Mouse (Mus musculus): ENCODE measurements at regions not wholly inside any gene's neighbourhood (a gene's known extent, or its start where the extent isn't known, plus 50 kb on each side); places are given as distances from the start of the nearest gene placed in this dataset.

- DNase-seq (ENCODE audit: low read depth, low spot score) = no peak
- no peaks in the 10 kb centered on the region for H3K36me3 ChIP-seq (ENCODE audit: control insufficient read depth in 1 of 2, insufficient read depth in 2 of 2, low read length in 2 of 2)
- no peaks in the 10 kb centered on the region for H3K4me1 ChIP-seq (ENCODE audit: control insufficient read depth in 1 of 2, insufficient read depth in 2 of 2, low read length in 2 of 2)
- no peak overlapping the region for H3K9ac ChIP-seq (ENCODE audit: control insufficient read depth, low read depth, low read length, poor library complexity, severe bottlenecking)
- H3K9me3 ChIP-seq (replicated peaks; ENCODE audit: insufficient read depth, low read length) = no peaks in the 10 kb centered on the region
- no peaks in the 10 kb centered on the region for H3K79me2 ChIP-seq (ENCODE audit: control insufficient read depth, insufficient read depth, low read length, poor library complexity)
- no peaks in the 10 kb centered on the region for H3K27me3 ChIP-seq (ENCODE audit: control insufficient read depth in 1 of 2, insufficient read depth in 2 of 2, low read length in 2 of 2)
- no peak for TF ChIP-seq SMC3 (IDR thresholded peaks at IDR 0.05; ENCODE audit: low read depth, low read length)
- TF ChIP-seq JUND (IDR thresholded peaks at IDR 0.05; ENCODE audit: low read depth, low read length) = no peak
- no peak for TF ChIP-seq UBTF (IDR thresholded peaks at IDR 0.05; ENCODE audit: borderline replicate concordance, insufficient read depth, low read depth, low read length)
- no peak for TF ChIP-seq TCF12 (IDR thresholded peaks at IDR 0.05; ENCODE audit: low read depth, low read length)
- no peak for TF ChIP-seq HCFC1 (IDR thresholded peaks at IDR 0.05; ENCODE audit: low read depth, low read length)
- no peak for TF ChIP-seq BHLHE40 (IDR thresholded peaks at IDR 0.05; ENCODE audit: borderline replicate concordance, low read depth, low read length)
- TF ChIP-seq MYB (IDR thresholded peaks at IDR 0.05; ENCODE audit: low read depth, low read length) = no peak
- no peak overlapping the region for H3K27ac ChIP-seq (ENCODE audit: control insufficient read depth, low read depth, low read length)
- no peak overlapping the region for H3K4me3 ChIP-seq (ENCODE audit: control insufficient read depth in 1 of 2, insufficient read depth in 1 of 2, low read depth in 2 of 2, low read length in 2 of 2)
Observed at GRCm38 (mm10) chr16:25580216-25580615, 103.3 kb upstream of the Trp63 start.

GRCm38 (mm10) chr16:25584337-25585069, 99.1 kb upstream of the Trp63 start:
- H3K79me2 ChIP-seq (ENCODE audit: control insufficient read depth, insufficient read depth, low read length, poor library complexity) = no peaks in the 10 kb centered on the region
- no peak overlapping the region for H3K27ac ChIP-seq (ENCODE audit: control insufficient read depth, low read depth, low read length)
- no peak overlapping the region for H3K9ac ChIP-seq (ENCODE audit: control insufficient read depth, low read depth, low read length, poor library complexity, severe bottlenecking)
- no peaks in the 10 kb centered on the region for H3K4me1 ChIP-seq (ENCODE audit: control insufficient read depth in 1 of 2, insufficient read depth in 2 of 2, low read length in 2 of 2)
- no peak for DNase-seq (ENCODE audit: low read depth, low spot score)
- no peaks in the 10 kb centered on the region for H3K27me3 ChIP-seq (ENCODE audit: control insufficient read depth in 1 of 2, insufficient read depth in 2 of 2, low read length in 2 of 2)
- TF ChIP-seq BHLHE40 (IDR thresholded peaks at IDR 0.05; ENCODE audit: borderline replicate concordance, low read depth, low read length) (no peak), ZC3H11A (IDR thresholded peaks at IDR 0.05; ENCODE audit: low read depth, low read length) (no peak), NRF1 (IDR thresholded peaks at IDR 0.05; ENCODE audit: insufficient read depth, low read depth, low read length, poor library complexity, severe bottlenecking) (no peak), TBP (IDR thresholded peaks at IDR 0.05; ENCODE audit: low read depth, low read length) (no peak), KAT2A (conservative IDR thresholded peaks at IDR 0.05; ENCODE audit: low read depth, low read length) (no peak), MAFK (IDR thresholded peaks at IDR 0.05; ENCODE audit: borderline replicate concordance, low read depth, low read length) (no peak), MXI1 (IDR thresholded peaks at IDR 0.05; ENCODE audit: low read depth, low read length) (no peak)
- H3K4me3 ChIP-seq (ENCODE audit: control insufficient read depth in 1 of 2, insufficient read depth in 1 of 2, low read depth in 2 of 2, low read length in 2 of 2) = no peak overlapping the region
- no peaks in the 10 kb centered on the region for H3K36me3 ChIP-seq (ENCODE audit: control insufficient read depth in 1 of 2, insufficient read depth in 2 of 2, low read length in 2 of 2)
- H3K9me3 ChIP-seq (replicated peaks; ENCODE audit: insufficient read depth, low read length) = no peaks in the 10 kb centered on the region

GRCm38 (mm10) chr16:25585070-25585454, 98.5 kb upstream of the Trp63 start:
- Histone ChIP-seq H3K4me3 (ENCODE audit: control insufficient read depth in 1 of 2, insufficient read depth in 1 of 2, low read depth in 2 of 2, low read length in 2 of 2) (no peak overlapping the region), H3K9me3 (replicated peaks; ENCODE audit: insufficient read depth, low read length) (no peaks in the 10 kb centered on the region), H3K79me2 (ENCODE audit: control insufficient read depth, insufficient read depth, low read length, poor library complexity) (no peaks in the 10 kb centered on the region), H3K27me3 (ENCODE audit: control insufficient read depth in 1 of 2, insufficient read depth in 2 of 2, low read length in 2 of 2) (no peaks in the 10 kb centered on the region), H3K9ac (ENCODE audit: control insufficient read depth, low read depth, low read length, poor library complexity, severe bottlenecking) (no peak overlapping the region), H3K36me3 (ENCODE audit: control insufficient read depth in 1 of 2, insufficient read depth in 2 of 2, low read length in 2 of 2) (no peaks in the 10 kb centered on the region), H3K27ac (ENCODE audit: control insufficient read depth, low read depth, low read length) (no peak overlapping the region), H3K4me1 (ENCODE audit: control insufficient read depth in 1 of 2, insufficient read depth in 2 of 2, low read length in 2 of 2) (no peaks in the 10 kb centered on the region)
- TF ChIP-seq RCOR1 (IDR thresholded peaks at IDR 0.05; ENCODE audit: low read depth, low read length) = no peak
- DNase-seq (ENCODE audit: low read depth, low spot score) = no peak

All from MEL (cell line).